Mouse (Mus musculus): Measurements from ENCODE around the gene Proser1.

- TF ChIP-seq CTCF (IDR thresholded peaks at IDR 0.05; ENCODE audit: low read depth, low read length) (no peak), POLR2AphosphoS5 (IDR thresholded peaks at IDR 0.05; ENCODE audit: insufficient replicate concordance, low read depth, low read length) (no peak), GATA1 (IDR thresholded peaks at IDR 0.05; ENCODE audit: borderline replicate concordance, low read length) (no peak), TAL1 (conservative IDR thresholded peaks at IDR 0.05; ENCODE audit: low read depth, low read length) (no peak), GATA2 (IDR thresholded peaks at IDR 0.05; ENCODE audit: borderline replicate concordance, low read depth, low read length) (no peak)
These were observed 49.6 kb downstream of the Proser1 start for GRCm38 (mm10) chr3:53513096-53513495.

Measured in G1E (cell line).